Mouse (Mus musculus) left cerebral cortex, postnatal 4 days (tissue): ENCODE data around the gene Tpt1. TPM values are rescaled to one million over a fixed set of nuclear protein-coding genes. Genes with fewer than 3 reads are reported as not detected.
A peak's percentile ranks its signal among the peaks of the same experiment; 100 is the strongest.

Source experiments
- DNase-seq: peaks from one replicate; pipeline ENCODE4 v3.0.0-alpha.2; 2022
- intact Hi-C: fragments of 180-260 bp; cut with DNase I; formaldehyde crosslinking; loops from one replicate; pipeline ENCODE4 v1.15.1; 2025
- total RNA-seq, 2 experiments: library from RNA; stranded (reverse); gene quantifications; 2 replicates each; pipeline ENCODE4 v1.2.3; 2021

The Tpt1 gene
- total RNA-seq, 2 experiments from 2014 or later: 1,734 to 1,903 TPM

GRCm38 (mm10) chr14:75871111-75871510 is 26.2 kb downstream of the Tpt1 start:
- peak; percentile 34 for DNase-seq
- intact Hi-C loops: loop anchor here (10.0 kb wide), 1 partner anchor 94 kb away; no protein-coding TSS in a partner anchor

GRCm38 (mm10) chr14:75871750-75872149 is 26.9 kb downstream of the Tpt1 start:
- intact Hi-C loops: loop anchor here (10.0 kb wide), 1 partner anchor 93 kb away; no protein-coding TSS in a partner anchor

GRCm38 (mm10) chr14:75873612-75874011 is 28.7 kb downstream of the Tpt1 start:
- peak; percentile 17 for DNase-seq
- intact Hi-C loops: loop anchor here (10.0 kb wide), 1 partner anchor 91 kb away; no protein-coding TSS in a partner anchor

More at GRCm38 (mm10) chr14:75871750-75872149, 26.9 kb downstream of the Tpt1 start:
- DNase-seq: no peak

- intact Hi-C loops: loop anchor here (5.0 to 10.0 kb wide), 2 partner anchors 88 to 201 kb away; no protein-coding TSS in a partner anchor
- DNase-seq: peak; percentile 80
Observed at GRCm38 (mm10) chr14:75876320-75877043, 31.6 kb downstream of the Tpt1 start.

- no peak for DNase-seq
- intact Hi-C loops: loop anchor here (5.0 to 10.0 kb wide), 2 partner anchors 88 to 200 kb away; no protein-coding TSS in a partner anchor
Observed at GRCm38 (mm10) chr14:75877297-75877696, 32.4 kb downstream of the Tpt1 start.

GRCm38 (mm10) chr14:75878980-75879379 is 34.1 kb downstream of the Tpt1 start:
- intact Hi-C loops: loop anchor here (5.0 to 10.0 kb wide), 2 partner anchors 86 to 198 kb away; no protein-coding TSS in a partner anchor

GRCm38 (mm10) chr14:75881856-75882255 is 37.0 kb downstream of the Tpt1 start:
- DNase-seq: no peak
- intact Hi-C loops: no loop called here

More at GRCm38 (mm10) chr14:75878980-75879379, 34.1 kb downstream of the Tpt1 start:
- no peak for DNase-seq

- intact Hi-C loops: no loop called here
Observed at GRCm38 (mm10) chr14:75883330-75883729, 38.4 kb downstream of the Tpt1 start.

GRCm38 (mm10) chr14:75883873-75884272 is 39.0 kb downstream of the Tpt1 start:
- intact Hi-C loops: no loop called here
- DNase-seq: no peak

More at GRCm38 (mm10) chr14:75883330-75883729, 38.4 kb downstream of the Tpt1 start:
- DNase-seq: no peak

GRCm38 (mm10) chr14:75892118-75892517 is 47.2 kb downstream of the Tpt1 start:
- intact Hi-C loops: no loop called here

More at GRCm38 (mm10) chr14:75892118-75892517, 47.2 kb downstream of the Tpt1 start:
- DNase-seq: no peak

Other genes starting within 250 kb of the Tpt1 start
- gene Erich6b, start 202.8 kb upstream of the Tpt1 start, total RNA-seq: not detected
- 10 to 100 TPM; 24.3 to 24.5 TPM for gene Cog3, start 90.6 kb upstream of the Tpt1 start, total RNA-seq
- gene Slc25a30, start 58.1 kb upstream of the Tpt1 start, total RNA-seq: 10 to 100 TPM; 19.4 to 23.9 TPM
- 10 to 100 TPM; 19.2 to 23.4 TPM for gene Kctd4, start 109.9 kb downstream of the Tpt1 start, total RNA-seq
- 10 to 100 TPM; 33.8 to 38.3 TPM for gene Gtf2f2, start 165.8 kb downstream of the Tpt1 start, total RNA-seq